Comparison of ENCODE assay signal across 8 mouse cellular contexts in genomic region chr4:55240450-55240849, GRCm38 (mm10).
DNase-seq lines count a peak whose midpoint lies in the region; ATAC-seq lines count a peak whose summit lies in the region.
"Had no signal": no experiment of that assay in that cellular context is flagged by ENCODE, and none has a peak within 500 bp of the region (broad histone marks: within the 10 kb centered on the region; RNA-seq: fewer than 3 reads in every experiment).

No protein-coding gene starts in this region.

- H3K9ac ChIP-seq in hindbrain, embryonic 16.5 days (ENCODE audit: low read depth, low read length): no peak overlapping the region
- no peak overlapping the region for H3K9ac ChIP-seq in midbrain, embryonic 13.5 days (replicated peaks)

- no peak overlapping the region for H3K27ac ChIP-seq in hindbrain, embryonic 16.5 days (ENCODE audit: low read depth, low read length)
- no peak overlapping the region for H3K27ac ChIP-seq in midbrain, embryonic 13.5 days

- H3K9me3 ChIP-seq in hindbrain, embryonic 16.5 days (ENCODE audit: control insufficient read depth, low read length): no peaks in the 10 kb centered on the region
- H3K9me3 ChIP-seq in midbrain, embryonic 13.5 days: no peaks in the 10 kb centered on the region
- H3K9me3 ChIP-seq: megakaryocyte, embryonic 14.5 days had no signal

- DNase-seq in T-cell, adult 2 months (ENCODE audit: low spot score): peak; percentile 54
- DNase-seq in cerebellum, adult 9-10 months: peak; percentile 69
- peak; percentile 61 to 67 for DNase-seq in frontal cortex, postnatal 25 days (ENCODE audit: low spot score in 2 of 2)
- peak; percentile 45 to 73 for DNase-seq in left cerebral cortex, adult 8-10 months (ENCODE audit: low spot score in 2 of 2)
- peak; percentile 19 for DNase-seq in spleen, adult 12 weeks (ENCODE audit: low spot score)

- peak; percentile 73; the same call in 1 of the 2 replicates for ATAC-seq in hindbrain, embryonic 16.5 days
- ATAC-seq in midbrain, embryonic 13.5 days: peak; percentile 69; the same call in 1 of the 2 replicates

- H3K36me3 ChIP-seq in hindbrain, embryonic 16.5 days (ENCODE audit: control insufficient read depth, insufficient read depth, low read length): no peaks in the 10 kb centered on the region
- no peaks in the 10 kb centered on the region for H3K36me3 ChIP-seq in midbrain, embryonic 13.5 days

- H3K4me3 ChIP-seq in hindbrain, embryonic 16.5 days (ENCODE audit: low read length): no peak overlapping the region
- H3K4me3 ChIP-seq in midbrain, embryonic 13.5 days (replicated peaks): no peak overlapping the region
- H3K4me3 ChIP-seq: megakaryocyte, embryonic 14.5 days had no signal

- WGBS in hindbrain, embryonic 16.5 days: 4% methylated on average over 7 of the region's 7 CpGs
- WGBS in midbrain, embryonic 13.5 days: 3% methylated on average over 7 of the region's 7 CpGs

- peaks cover 3% of the 10 kb centered on the region; the same call in 1 of the 2 replicates for H3K27me3 ChIP-seq in hindbrain, embryonic 16.5 days (replicated peaks; ENCODE audit: control insufficient read depth, insufficient read depth, low read length)
- no peaks in the 10 kb centered on the region for H3K27me3 ChIP-seq in midbrain, embryonic 13.5 days

- H3K4me1 ChIP-seq in hindbrain, embryonic 16.5 days (ENCODE audit: control insufficient read depth, insufficient read depth, low read depth, low read length): no peaks in the 10 kb centered on the region; the same call in 1 of the 2 replicates
- peaks cover 10% of the 10 kb centered on the region for H3K4me1 ChIP-seq in midbrain, embryonic 13.5 days (replicated peaks)
- H3K4me1 ChIP-seq: megakaryocyte, embryonic 14.5 days had no signal

- H3K4me2 ChIP-seq in hindbrain, embryonic 16.5 days (ENCODE audit: low read length): no peak overlapping the region
- H3K4me2 ChIP-seq in midbrain, embryonic 13.5 days (replicated peaks): no peak overlapping the region

Comparison
In these comparisons a context has a peak if more than half of its experiments do, and no peak if none do; other contexts are left out.
1. DNase-seq: peak in every context shown above with its lines; median percentile 69 in cerebellum, adult 9-10 months; 64 in frontal cortex, postnatal 25 days; 59 in left cerebral cortex, adult 8-10 months; 54 in T-cell, adult 2 months; 19 in spleen, adult 12 weeks.